Mouse (Mus musculus) kidney, postnatal 14 days (tissue): Measurements from ENCODE around the gene Stk11.

Experiments used
- DNase-seq: peaks from one replicate; pipeline ENCODE4 v3.0.0; 2022; ENCODE audit warnings: mixed read lengths

Stk11 gene

GRCm38 (mm10) chr10:80097275-80097674 is 18.3 kb upstream of the Stk11 start:
- DNase-seq = peak; percentile 48

DNA sequence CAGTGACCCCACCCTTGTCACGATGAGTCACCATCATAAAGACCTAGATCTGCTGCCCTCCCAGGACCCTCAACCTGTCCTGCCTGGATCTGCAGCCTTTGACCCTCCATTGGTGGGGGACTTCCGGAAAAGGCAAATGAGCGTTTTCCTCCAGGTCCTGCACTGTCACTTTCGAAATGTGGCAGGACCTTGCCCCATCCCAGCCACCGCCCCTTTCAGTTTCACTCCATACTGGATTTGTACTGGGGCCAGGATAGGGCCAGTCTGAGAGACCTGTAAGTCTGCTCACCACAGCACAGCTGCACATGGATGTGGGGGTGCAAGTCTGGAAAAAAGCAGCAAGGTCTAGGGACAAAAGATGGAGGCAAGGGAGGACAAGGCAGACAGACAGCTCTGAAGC is 17.0 kb upstream of the Stk11 start:
- DNase-seq = peak; percentile 32

GRCm38 (mm10) chr10:80100982-80101381 is 14.6 kb upstream of the Stk11 start:
- DNase-seq = peak; percentile 63

DNA sequence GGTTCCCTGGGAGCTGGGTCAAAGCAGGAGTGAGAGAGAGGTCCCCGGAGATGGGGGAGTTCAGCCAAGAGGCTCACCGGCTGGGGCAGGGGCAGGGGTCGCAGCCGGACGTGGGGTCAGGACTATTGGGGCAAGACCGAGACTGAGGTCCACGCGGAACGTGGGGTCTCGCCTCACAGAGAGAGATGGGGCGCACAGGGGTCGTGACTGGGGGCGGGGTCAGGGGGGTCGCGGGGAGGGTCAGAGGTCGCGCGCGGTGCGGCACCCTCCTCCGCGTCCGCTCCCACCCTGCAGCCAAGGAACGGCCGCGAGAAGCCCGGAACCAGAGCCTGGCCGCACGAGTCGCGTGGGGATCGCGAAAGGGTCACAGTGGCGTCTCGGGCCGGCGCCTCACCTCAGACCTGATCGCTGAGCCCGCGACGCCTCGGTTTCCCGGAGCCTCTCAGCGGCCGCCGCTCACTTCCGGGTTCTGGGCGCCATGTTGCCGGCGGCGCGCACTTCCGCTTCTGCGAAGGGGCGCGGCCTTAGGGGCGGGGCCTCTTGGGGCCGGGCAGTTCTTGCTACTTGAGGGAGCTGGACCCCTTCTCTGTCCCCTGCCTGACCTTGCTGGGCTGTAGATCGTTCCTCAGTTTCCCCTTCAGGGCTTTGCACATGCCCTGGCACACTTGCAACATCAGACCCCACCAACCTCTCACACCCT is 13.2 kb upstream of the Stk11 start:
- peak; percentile 93 for DNase-seq

- DNase-seq = no peak
These were observed 12.6 kb upstream of the Stk11 start for GRCm38 (mm10) chr10:80103032-80103431.

- DNase-seq = no peak
These were observed 11.4 kb upstream of the Stk11 start for GRCm38 (mm10) chr10:80104181-80104580.

GRCm38 (mm10) chr10:80105460-80105859 is 10.1 kb upstream of the Stk11 start, which contains the start of gene Sbno2:
Gene Sbno2 (minus strand): TSS chr10:80105571.
- DNase-seq = no peak

DNA sequence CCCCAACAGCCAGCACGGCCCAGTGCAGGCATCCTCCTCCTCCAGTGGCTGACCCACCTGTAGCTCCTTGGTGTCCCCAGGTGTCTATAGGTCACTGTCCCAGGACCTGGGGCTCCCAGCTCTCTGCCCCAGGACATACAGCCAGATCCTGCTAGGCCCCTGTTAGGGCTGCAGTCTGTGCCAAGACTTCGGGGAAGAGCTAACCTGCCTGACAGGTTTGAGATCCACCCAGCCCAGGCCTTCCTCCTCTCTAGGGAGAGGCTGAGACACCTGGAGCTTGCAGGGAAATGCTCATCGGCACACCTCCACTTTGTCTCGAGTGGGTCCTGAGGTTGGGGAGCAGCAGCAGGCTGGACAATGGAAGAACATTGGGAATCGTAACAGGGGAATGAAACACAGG is 9.7 kb upstream of the Stk11 start:
- no peak for DNase-seq

- peak; percentile 41 for DNase-seq
These were observed 7.9 kb upstream of the Stk11 start for GRCm38 (mm10) chr10:80107678-80108077.

GRCm38 (mm10) chr10:80114341-80115284 is 990 bp upstream of the Stk11 start:
- peak; percentile 94 for DNase-seq

DNA sequence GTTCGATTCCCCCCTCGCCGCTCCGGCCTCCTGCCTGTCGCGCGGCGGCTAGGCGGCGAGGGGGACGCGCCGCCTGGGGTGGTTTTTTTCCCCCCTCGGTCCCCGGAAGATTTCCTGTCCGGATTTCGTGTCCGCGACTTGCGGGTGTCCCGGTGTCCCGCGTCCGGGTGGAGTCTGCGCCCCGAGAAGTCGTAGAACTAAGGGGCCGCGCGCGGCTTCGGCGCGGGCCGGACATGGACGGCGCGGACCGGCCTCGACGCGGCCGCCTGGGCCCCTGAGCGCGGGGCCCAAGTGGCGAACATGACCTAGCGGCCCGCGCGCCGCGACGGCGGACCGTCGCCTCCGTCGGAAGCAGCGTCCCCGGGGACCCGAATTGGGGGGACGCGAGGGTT is 337 bp downstream of the Stk11 start:
- DNase-seq = no peak

DNA sequence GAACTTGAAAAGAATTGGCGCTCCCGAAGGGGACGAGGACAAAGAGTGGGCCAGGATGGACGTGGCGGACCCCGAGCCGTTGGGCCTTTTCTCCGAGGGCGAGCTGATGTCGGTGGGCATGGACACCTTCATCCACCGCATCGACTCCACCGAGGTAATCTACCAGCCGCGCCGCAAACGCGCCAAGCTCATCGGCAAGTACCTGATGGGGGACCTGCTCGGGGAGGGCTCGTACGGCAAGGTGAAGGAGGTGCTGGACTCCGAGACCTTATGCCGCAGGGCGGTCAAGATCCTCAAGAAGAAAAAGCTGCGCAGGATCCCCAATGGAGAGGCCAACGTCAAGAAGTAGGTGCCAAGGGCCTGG is 942 bp downstream of the Stk11 start:
- no peak for DNase-seq

DNA sequence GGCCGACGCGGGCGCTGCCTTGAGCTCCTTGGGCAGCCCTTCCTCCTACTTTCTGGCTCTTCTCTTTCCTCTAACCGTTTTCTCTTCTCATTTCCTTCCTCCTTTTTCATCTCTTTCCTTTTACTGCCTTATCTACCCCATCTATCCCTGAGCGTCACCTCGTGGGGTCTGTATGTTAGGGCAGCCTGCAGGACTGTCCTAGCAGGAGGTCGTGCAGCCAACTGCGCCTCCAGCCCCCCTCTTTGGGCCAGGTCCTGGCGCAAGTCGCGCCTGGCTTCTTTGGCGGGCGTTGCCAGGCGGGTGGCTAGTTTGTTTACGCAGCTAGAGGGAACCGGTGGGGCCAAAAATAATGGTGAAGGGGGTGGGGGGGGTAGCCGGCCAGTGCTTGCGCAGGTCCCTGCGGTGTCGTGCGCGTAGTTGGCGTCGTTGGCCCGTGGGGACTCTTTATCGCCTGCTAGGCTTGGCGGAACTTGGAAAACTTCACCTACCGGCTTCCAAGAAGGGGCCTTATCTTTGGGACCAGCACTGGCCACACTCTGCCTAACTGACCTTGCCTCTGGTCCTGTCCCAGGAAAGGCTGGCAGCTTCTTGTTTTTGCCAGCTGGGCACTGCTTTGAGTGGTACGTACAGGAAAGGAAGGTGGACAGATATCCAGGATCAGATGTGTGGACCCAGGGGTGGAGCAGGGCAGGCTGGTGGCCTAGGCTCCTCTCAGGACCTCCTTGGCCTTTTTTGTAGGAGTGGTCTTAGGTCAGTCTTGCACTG is 1.5 kb downstream of the Stk11 start:
- DNase-seq = no peak

DNA sequence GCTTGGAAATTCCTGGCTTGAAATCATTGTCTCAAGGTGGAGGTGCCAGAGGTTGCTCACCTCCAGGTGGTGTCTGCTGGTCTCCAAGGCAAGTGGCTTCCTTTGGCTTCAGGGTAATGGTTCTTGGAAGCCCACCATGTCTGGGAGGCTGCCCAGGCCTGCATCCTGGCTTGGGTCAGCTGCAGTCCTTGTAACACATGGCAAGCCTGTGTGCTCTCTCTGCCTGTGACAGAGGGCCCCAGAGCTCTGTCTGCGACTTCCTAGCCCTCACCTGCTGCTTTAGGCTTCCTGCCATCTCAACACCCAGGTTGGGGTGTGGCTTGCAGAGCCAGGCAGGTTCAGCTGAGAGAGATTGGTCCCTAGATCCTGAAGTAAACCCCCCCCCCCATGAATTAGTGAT is 2.1 kb downstream of the Stk11 start:
- DNase-seq = no peak

DNA sequence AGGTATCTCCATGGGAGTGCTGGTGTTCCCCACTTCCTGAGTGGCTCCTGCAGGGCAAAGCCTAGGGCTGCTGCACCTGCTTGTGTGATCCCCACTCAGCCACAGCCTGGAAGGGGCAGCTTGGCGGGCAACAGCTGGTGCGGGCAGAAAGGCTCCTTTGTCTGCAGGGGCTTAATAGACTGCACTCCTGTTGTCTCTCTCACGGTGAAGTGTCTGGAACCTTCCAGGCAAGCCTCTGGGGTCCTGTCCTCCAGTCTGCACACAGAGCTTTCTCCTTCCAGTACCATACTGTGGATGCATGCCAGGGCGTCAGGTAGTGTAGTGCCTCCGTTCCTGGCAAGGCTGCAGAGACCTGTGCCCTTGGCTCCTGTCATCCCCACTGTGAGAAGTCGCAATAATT is 2.9 kb downstream of the Stk11 start:
- no peak for DNase-seq

DNA sequence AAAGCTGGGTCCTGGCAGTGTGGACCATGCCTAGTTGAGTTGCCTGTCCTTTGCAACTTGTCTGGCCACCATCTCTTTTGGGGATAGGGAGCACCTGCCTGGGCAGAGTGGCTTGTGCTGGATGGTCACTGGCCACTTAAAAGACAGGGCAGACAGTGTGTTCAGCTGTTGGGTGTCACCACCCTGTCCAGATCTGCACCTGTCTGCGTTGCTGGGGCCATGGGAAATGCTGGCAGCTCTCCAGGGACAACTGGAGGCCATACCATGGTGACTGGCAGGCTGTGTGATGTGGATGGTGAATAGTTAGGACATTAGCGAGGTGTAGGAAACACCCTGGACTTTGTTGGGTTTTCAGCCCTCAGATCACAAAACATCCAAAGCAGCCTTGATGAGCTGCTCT is 4.5 kb downstream of the Stk11 start:
- no peak for DNase-seq

- no peak for DNase-seq
These were observed 6.0 kb downstream of the Stk11 start for GRCm38 (mm10) chr10:80121639-80122038.

- no peak for DNase-seq
These were observed 8.4 kb downstream of the Stk11 start for GRCm38 (mm10) chr10:80123932-80124562.

- DNase-seq = no peak
These were observed 12.3 kb downstream of the Stk11 start for GRCm38 (mm10) chr10:80127920-80128319.

GRCm38 (mm10) chr10:80129846-80130245 is 14.2 kb downstream of the Stk11 start:
- DNase-seq = no peak

DNA sequence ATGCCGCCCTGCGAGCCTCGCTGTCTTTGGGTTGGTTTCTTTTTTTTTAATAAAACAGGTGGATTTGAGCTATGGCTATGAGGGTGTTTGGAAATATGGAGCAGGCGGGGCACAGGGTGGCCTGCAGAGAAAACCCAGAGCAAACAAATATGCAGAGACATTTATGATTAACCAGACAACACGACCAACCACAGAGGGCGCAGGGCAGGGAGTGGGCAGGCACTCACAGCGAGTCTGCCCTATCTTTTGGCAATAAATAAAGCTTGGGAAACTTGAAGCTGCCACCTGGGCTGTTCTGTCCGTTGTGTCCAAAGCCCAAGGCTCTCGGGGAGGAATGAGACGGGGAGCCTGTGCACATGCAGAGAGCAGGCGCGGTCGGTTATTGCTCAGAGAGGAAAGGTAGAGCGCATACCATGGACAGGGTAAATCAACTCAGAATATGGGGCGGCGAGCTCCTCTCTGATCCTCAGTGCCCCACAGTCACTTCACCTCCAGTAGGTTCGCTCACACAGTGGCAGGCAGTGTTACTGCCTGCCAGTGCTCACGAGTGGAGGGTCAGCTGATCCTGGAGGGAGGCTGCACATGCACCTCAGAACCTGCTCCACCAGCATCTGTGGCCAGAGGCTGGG is 14.9 kb downstream of the Stk11 start:
- DNase-seq = peak; percentile 79

- DNase-seq = no peak
These were observed 15.8 kb downstream of the Stk11 start for GRCm38 (mm10) chr10:80131316-80131951.
